Mouse (Mus musculus) frontal cortex, postnatal 10 days (tissue): ENCODE data around the gene Cyp4f17.
A peak's percentile ranks its signal among the peaks of the same experiment; 100 is the strongest.
"Not testable (repeated sequence)": the region's sequence is repeated elsewhere in the genome, so short reads cannot be mapped to it uniquely, and the experiment has no call there.

Source experiments
- DNase-seq, 2 experiments: peaks; one replicate each; pipeline ENCODE4 v3.0.0; 2022; ENCODE audit warnings: low spot score in 2 of 2, mixed read lengths in 1 of 2

Cyp4f17 gene

DNA sequence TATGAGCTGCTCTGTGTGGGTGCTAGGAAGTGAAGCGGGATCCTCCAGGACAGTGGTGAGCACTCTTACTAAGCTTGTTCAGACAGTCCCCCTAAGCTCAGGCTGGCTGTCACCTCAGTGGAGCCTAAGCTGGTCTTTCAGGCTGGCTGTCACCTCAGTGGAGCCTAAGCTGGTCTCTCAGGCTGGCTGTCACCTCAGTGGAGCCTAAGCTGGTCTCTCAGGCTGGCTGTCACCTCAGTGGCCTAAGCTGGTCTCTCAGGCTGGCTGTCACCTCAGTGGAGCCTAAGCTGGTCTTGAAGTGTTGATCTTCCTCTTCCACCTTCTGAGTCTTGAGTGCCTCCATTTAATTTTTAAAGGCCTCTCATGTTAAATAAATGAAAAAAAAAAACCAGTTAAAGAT lies 20.5 kb downstream of the Cyp4f17 start:
- not testable (repeated sequence) for DNase-seq

DNA sequence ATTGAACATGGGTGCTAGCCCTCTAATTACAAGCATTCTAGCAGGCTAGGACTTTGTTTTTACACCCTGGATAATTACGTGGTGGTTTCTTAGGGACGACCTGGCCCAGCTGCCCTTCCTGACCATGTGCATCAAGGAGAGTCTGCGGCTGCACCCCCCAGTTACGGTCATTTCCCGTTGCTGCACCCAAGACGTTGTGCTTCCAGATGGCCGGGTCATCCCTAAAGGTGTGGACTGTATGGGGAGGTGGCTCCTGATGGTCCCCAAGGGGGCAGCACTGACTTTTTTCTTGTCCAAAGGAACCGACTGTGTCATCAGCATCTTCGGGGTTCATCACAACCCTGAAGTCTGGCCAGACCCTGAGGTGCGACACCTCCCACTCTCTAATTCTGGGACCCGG lies 21.9 kb downstream of the Cyp4f17 start:
- DNase-seq = no peak

DNA sequence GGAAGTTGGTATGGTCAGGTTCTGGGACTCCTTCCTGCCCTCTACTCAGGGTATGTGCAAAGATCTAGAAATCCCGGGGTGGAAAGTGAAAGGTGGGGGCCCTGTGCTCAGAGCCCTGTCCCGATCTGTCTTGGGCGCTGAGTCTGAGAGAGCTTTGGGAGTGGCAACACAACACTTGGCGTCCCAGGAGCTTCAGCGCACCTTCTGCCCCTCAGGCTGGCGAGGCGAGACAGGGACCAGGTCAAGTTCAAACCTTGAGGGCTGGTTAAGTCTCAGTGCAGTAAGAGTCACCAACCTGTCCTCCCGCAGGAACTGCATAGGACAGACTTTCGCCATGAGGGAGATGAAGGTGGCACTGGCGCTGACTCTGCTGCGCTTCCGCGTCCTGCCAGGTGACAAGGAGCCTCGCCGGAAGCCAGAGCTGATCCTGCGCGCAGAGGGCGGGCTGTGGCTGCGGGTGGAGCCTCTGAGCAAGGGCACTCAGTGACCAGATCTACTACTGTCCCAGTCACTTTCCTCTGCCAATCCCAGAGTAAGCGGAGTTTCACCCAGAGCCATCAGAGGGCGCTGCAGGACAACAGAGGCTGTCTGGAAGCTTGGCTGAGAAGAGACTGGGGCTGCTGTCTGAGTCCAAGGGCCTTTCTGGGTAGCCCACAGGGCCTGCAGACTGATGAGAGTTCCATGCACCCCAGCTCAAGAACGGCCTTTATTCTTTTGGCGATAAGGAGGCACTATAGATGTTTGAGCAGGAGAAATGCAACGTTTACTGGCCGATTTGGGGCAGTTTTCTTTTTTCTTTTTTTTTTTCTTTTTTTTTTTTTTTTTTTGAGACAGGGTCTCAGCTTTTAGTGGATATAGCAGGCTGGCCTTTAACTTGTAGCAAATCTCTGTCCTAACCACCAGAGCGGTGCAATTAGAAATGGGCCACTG lies 22.8 kb downstream of the Cyp4f17 start:
- peak; percentile 65 to 82 for DNase-seq

GRCm38 (mm10) chr17:32532356-32532755 lies 26.5 kb downstream of the Cyp4f17 start:
- not testable (repeated sequence) for DNase-seq

- no peak for DNase-seq
Measured at GRCm38 (mm10) chr17:32534068-32534467, 28.2 kb downstream of the Cyp4f17 start.

GRCm38 (mm10) chr17:32536051-32536866 lies 30.4 kb downstream of the Cyp4f17 start, which contains the start of gene Cyp4f16:
TSS of gene Cyp4f16 (plus strand) at chr17:32536558.
- DNase-seq = peak; percentile 67 to 78

DNA sequence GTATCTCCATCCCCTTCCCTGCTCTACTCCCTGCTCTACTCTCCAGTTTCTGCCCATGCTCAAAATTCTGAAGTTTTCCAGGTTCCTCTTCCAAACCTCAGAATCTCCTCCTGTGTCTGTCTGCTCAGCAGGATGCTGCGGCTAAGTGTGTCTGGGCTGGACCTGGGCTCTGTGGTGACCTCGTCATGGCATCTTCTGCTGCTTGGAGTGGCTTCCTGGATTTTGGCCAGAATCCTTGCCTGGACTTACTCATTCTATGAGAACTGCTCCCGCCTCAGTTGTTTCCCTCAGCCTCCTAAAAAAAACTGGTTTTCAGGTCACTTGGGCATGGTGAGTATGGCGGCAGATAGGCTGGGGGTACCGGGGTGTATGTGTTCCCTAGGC lies 31.0 kb downstream of the Cyp4f17 start:
- DNase-seq = no peak

DNA sequence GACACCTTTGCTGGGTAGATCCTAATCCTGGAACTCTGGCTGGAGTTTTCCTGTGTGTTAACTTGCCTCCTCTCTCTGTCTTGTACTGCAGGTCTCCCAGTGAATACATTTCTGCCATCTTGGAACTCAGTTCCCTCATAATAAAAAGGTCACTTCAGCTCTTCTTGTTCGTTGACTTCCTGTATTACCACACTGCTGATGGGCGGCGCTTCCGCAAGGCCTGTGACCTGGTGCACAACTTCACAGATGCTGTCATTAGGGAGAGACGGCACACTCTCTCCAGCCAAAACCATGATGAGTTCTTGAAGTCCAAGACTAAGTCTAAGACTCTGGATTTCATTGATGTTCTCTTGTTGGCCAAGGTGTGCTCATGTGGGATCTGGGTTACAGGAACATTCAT lies 38.9 kb downstream of the Cyp4f17 start:
- DNase-seq = not testable (repeated sequence)

- not testable (repeated sequence) for DNase-seq
Measured at GRCm38 (mm10) chr17:32550377-32550776, 44.5 kb downstream of the Cyp4f17 start.

GRCm38 (mm10) chr17:32550900-32551770 lies 45.3 kb downstream of the Cyp4f17 start:
- DNase-seq = peak; percentile 72 to 80

- not testable (repeated sequence) for DNase-seq
Measured at GRCm38 (mm10) chr17:32553016-32553415, 47.2 kb downstream of the Cyp4f17 start.

GRCm38 (mm10) chr17:32554368-32554767 lies 48.5 kb downstream of the Cyp4f17 start:
- not testable (repeated sequence) for DNase-seq

DNA sequence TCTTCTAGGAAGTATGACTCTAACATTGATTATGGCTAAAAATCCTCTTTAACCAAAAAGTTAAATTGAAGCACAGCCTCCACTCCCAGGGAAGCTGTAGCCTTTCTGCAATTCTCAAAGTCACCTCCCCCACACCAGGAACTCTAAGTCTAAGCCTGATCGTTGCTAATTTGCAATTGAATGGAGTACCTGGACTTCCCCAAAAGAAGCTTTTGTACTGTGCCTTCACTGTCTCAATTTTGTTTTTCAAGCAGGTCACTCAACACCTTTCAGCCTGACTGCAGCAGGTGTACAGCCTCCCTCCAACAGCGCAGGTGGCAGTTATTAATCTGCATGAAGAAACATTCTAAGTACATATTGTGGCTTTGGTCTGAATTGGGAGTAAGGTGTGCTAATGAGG lies 57.5 kb downstream of the Cyp4f17 start:
- not testable (repeated sequence) for DNase-seq

- not testable (repeated sequence) for DNase-seq
Measured at GRCm38 (mm10) chr17:32573286-32573685, 67.4 kb downstream of the Cyp4f17 start.

GRCm38 (mm10) chr17:32577496-32578186 lies 71.8 kb downstream of the Cyp4f17 start:
- no peak for DNase-seq
